Mouse (Mus musculus) lung, postnatal 0 days (tissue): ENCODE results near the gene Hadh. TPM values are rescaled to one million over a fixed set of nuclear protein-coding genes. Genes with fewer than 3 reads are reported as not detected.

Source experiments
- ATAC-seq: fragments of 200-750 bp; cut with Nextera tagmentation; 2 replicates; pipeline ENCODE4 v1.8.0; 2017; ENCODE audit warnings: moderate library complexity
- DNase-seq: peaks from one replicate; pipeline ENCODE4 v3.0.0-alpha.2; 2016; ENCODE audit warnings: low spot score
- H3K27ac ChIP-seq: fragments of 300-500 bp; sonication (generic); 2 replicates; pipeline ENCODE4 v1.5.1; 2014; ENCODE audit warnings: antibody characterized with exemption, mild to moderate bottlenecking, low read length, mixed read lengths
- H3K27me3 ChIP-seq: fragments of 300-500 bp; sonication (generic); replicated peaks from 2 replicates; pipeline ENCODE4 v1.6.1; 2014; ENCODE audit warnings: low read length, mixed read lengths; ENCODE audit not compliant: insufficient read depth
- H3K36me3 ChIP-seq: fragments of 300-500 bp; sonication (generic); 2 replicates; pipeline ENCODE4 v1.6.1; 2014; ENCODE audit warnings: low read length, mixed read lengths; ENCODE audit not compliant: insufficient read depth
- H3K4me1 ChIP-seq: fragments of 300-500 bp; sonication (generic); 2 replicates; pipeline ENCODE4 v1.6.1; 2014; ENCODE audit warnings: antibody characterized with exemption, low read depth, low read length, mixed read lengths; ENCODE audit not compliant: insufficient read depth
- H3K4me2 ChIP-seq: fragments of 300-500 bp; sonication (generic); replicated peaks from 2 replicates; pipeline ENCODE4 v1.6.1; 2014; ENCODE audit warnings: low read depth, mild to moderate bottlenecking, low read length, moderate library complexity, mixed read lengths
- H3K4me3 ChIP-seq: fragments of 300-500 bp; sonication (generic); 2 replicates; pipeline ENCODE4 v1.5.1; 2014; ENCODE audit warnings: low read depth, low read length
- H3K9ac ChIP-seq: fragments of 300-500 bp; sonication (generic); replicated peaks from 2 replicates; pipeline ENCODE4 v1.6.1; 2014; ENCODE audit warnings: low read depth, mild to moderate bottlenecking
- H3K9me3 ChIP-seq: fragments of 300-500 bp; sonication (generic); 2 replicates; pipeline ENCODE4 v1.6.1; 2016; ENCODE audit warnings: low read length, mixed read lengths
- CTCF ChIP-seq: IDR thresholded peaks from 2 replicates; pipeline ENCODE4 v1.5.1; 2016; ENCODE audit warnings: antibody characterized with exemption, mild to moderate bottlenecking
- EP300 ChIP-seq: IDR thresholded peaks from 2 replicates; pipeline ENCODE4 v1.6.1; 2016; ENCODE audit warnings: antibody characterized with exemption, mild to moderate bottlenecking, control low read depth
- WGBS: fragments of 180-500 bp; shearing (Covaris S2); extraction: QIAGEN DNeasy Blood & Tissue Kit; methylation state at CpG from one replicate; pipeline ENCODE4 v1.1.7; 2014; 5-methylcytosine and 5-hydroxymethylcytosine counted together
- polyA plus RNA-seq: library from polyadenylated mRNA; unstranded; fragments of >200 nt; fragmentation: Nextera tagmentation; extraction: Ambion mirVana; gene quantifications from 2 replicates; pipeline ENCODE4 v1.2.1, GENCODE M21; 2015

Gene Hadh
- polyA plus RNA-seq, 1 experiment from 2014 or later, result 119 TPM

GRCm38 (mm10) chr3:131263766-131264486 lies 8.0 kb downstream of the Hadh start:
- no peak overlapping the region for H3K9ac ChIP-seq
- peak; percentile 77 for DNase-seq
- H3K27me3 ChIP-seq, result no peaks in the 10 kb centered on the region
- peak overlapping the region; percentile 47; the same call in 1 of the 2 replicates for H3K27ac ChIP-seq
- 55% methylated on average over 15 of the region's 15 CpGs for WGBS
- 0 out of 2 replicates have a peak, but pooled peaks cover 3% of the 10 kb centered on the region for H3K9me3 ChIP-seq
- ATAC-seq, result peak; percentile 75
- H3K4me3 ChIP-seq, result no peak overlapping the region
- TF ChIP-seq CTCF, result no peak
- TF ChIP-seq EP300, result peak; percentile 70
- H3K4me2 ChIP-seq, result no peak overlapping the region
- H3K36me3 ChIP-seq, result no peaks in the 10 kb centered on the region
- H3K4me1 ChIP-seq, result peaks cover 6% of the 10 kb centered on the region; the same call in 1 of the 2 replicates

DNA sequence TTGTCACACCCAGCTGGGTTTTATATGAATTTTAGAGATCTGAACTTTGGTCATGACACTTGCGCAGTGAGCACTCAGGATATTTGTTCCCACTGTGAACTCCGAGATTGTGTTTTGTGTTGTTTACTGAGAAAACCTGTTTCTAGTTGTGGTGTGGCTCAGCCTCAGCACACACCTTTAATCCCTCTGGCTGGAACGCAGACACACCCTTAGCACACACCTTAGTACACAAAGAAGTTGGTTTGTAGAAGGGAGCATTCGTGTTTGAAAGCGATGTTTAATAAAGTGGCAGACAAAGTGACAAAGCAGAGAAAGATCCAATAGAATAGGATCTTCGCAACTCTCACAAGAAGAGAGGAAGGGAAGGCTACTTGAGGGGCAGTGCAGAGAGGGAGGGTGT lies 11.5 kb downstream of the Hadh start:
- no peak overlapping the region for H3K9ac ChIP-seq
- H3K4me2 ChIP-seq, result no peak overlapping the region
- H3K4me3 ChIP-seq, result no peak overlapping the region
- peaks cover 4% of the 10 kb centered on the region; the same call in 1 of the 2 replicates for H3K4me1 ChIP-seq
- DNase-seq (no peak), ATAC-seq (no peak)
- H3K9me3 ChIP-seq, result 0 out of 2 replicates have a peak, but pooled peaks cover 3% of the 10 kb centered on the region
- no peaks in the 10 kb centered on the region for H3K27me3 ChIP-seq
- WGBS, result 92% methylated on average over 6 of the region's 6 CpGs
- H3K27ac ChIP-seq, result no peak overlapping the region
- H3K36me3 ChIP-seq, result no peaks in the 10 kb centered on the region
- no peak for TF ChIP-seq EP300
- no peak for TF ChIP-seq CTCF

- H3K36me3 ChIP-seq, result no peaks in the 10 kb centered on the region
- no peak for ATAC-seq
- 73% methylated on average over 9 of the region's 9 CpGs for WGBS
- no peaks in the 10 kb centered on the region for H3K27me3 ChIP-seq
- DNase-seq, result no peak
- H3K4me2 ChIP-seq, result no peak overlapping the region
- H3K9me3 ChIP-seq, result 0 out of 2 replicates have a peak, but pooled peaks cover 3% of the 10 kb centered on the region
- no peak overlapping the region for H3K4me3 ChIP-seq
- TF ChIP-seq EP300 (no peak), CTCF (no peak)
- no peaks in the 10 kb centered on the region for H3K4me1 ChIP-seq
- H3K27ac ChIP-seq, result no peak overlapping the region
- H3K9ac ChIP-seq, result no peak overlapping the region
These were observed 12.4 kb downstream of the Hadh start for GRCm38 (mm10) chr3:131259392-131259965.

DNA sequence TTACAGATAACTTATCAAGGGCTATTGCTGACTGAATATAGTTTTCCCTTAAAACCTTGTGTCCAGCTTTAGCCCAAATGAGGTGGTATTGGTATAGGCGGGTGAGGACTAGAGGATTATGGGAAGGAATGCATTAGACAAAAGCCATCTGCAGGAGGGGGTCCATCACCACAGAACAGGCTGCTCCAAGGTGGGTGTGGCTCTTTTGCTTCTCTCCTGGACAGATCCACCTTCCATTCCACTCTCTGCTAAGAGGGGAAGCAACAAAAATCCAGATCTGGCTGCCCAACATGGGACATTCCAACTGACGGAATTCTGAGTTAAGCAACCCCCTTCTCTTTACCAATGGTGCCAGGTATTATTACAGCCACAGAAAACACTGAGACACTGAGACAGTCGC lies 13.0 kb downstream of the Hadh start:
- ATAC-seq, result no peak

DNA sequence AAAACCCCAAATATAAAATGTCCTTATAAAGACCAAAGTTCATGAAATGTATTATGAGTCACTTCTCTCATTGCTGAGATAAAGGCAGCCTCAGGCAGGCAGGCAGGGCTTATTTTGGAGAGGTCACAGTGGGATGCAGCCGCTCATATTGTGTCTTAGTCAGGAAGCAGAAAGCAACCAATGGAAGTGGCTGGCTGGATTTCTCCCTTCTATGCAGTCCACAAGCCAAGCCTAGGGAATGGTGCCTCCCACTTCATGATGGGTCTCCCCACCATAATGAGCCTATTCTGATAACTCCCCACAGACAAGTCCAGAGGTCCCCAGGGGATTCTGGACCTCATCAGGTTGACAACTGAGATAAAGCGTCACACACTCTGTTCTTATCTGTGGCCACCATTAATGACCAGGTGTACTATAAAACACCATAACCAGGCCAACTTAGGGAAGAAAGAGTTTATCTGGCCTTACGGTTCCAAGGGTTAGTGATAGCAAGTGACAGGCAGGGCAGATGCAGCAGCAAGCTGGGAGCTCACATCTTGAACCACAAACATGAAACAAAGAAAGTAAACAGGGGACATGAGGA lies 16.4 kb downstream of the Hadh start:
- ATAC-seq (no peak), DNase-seq (no peak)
- WGBS, result 99% methylated on average over 3 of the region's 3 CpGs
- Histone ChIP-seq H3K9me3 (no peaks in the 10 kb centered on the region), H3K27me3 (no peaks in the 10 kb centered on the region), H3K9ac (no peak overlapping the region), H3K4me1 (no peaks in the 10 kb centered on the region), H3K4me3 (no peak overlapping the region), H3K27ac (no peak overlapping the region), H3K36me3 (no peaks in the 10 kb centered on the region), H3K4me2 (no peak overlapping the region)
- no peak for TF ChIP-seq EP300

More for the DNA sequence above, 13.0 kb downstream of the Hadh start:
- Histone ChIP-seq H3K27ac (no peak overlapping the region), H3K4me2 (no peak overlapping the region), H3K4me3 (no peak overlapping the region), H3K36me3 (no peaks in the 10 kb centered on the region), H3K27me3 (no peaks in the 10 kb centered on the region), H3K9me3 (0 out of 2 replicates have a peak, but pooled peaks cover 3% of the 10 kb centered on the region), H3K9ac (no peak overlapping the region), H3K4me1 (no peaks in the 10 kb centered on the region)
- 90% methylated on average over 3 of the region's 3 CpGs for WGBS
- no peak for DNase-seq
- TF ChIP-seq CTCF (no peak), EP300 (no peak)

GRCm38 (mm10) chr3:131254991-131255390 lies 16.9 kb downstream of the Hadh start:
- WGBS, result 95% methylated on average over 4 of the region's 4 CpGs
- Histone ChIP-seq H3K9me3 (no peaks in the 10 kb centered on the region), H3K4me3 (no peak overlapping the region)

More at GRCm38 (mm10) chr3:131254991-131255390, 16.9 kb downstream of the Hadh start:
- H3K27ac ChIP-seq, result no peak overlapping the region
- no peaks in the 10 kb centered on the region for H3K4me1 ChIP-seq
- no peak for TF ChIP-seq CTCF
- no peak for TF ChIP-seq EP300
- no peak overlapping the region for H3K4me2 ChIP-seq
- H3K36me3 ChIP-seq, result no peaks in the 10 kb centered on the region
- DNase-seq (no peak), ATAC-seq (no peak)
- no peaks in the 10 kb centered on the region for H3K27me3 ChIP-seq
- no peak overlapping the region for H3K9ac ChIP-seq
